Mouse (Mus musculus): ENCODE data around the gene Ss18l1.

DNA sequence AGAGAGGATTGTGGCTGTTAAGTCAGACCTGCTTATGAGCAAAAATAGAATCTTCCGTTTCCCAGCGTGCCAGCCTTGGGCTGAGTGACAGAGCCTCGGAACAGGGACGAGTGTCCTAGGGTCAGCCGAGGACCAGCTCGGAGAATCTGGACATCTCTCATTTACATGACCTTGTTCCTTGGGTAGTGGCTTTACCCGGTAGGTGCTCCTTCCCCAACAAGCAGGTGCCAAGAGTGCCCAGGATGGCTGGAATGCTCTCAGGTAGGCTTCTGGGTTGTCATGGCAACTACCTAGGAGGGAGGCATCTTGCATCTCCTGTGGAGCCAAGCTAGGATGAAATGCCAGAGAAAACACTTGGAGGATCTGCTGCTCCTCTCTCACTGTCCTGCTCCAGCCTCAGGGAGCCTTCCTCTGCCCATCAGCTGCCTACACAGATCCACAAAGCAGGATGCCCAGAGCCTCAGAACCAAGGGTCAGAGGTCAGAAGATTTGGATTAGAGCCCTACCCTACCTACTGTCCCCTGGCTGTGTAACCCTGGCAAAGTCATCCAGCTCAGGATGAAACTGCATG lies 22.1 kb upstream of the Ss18l1 start:
- TF ChIP-seq POLR2AphosphoS2 (IDR thresholded peaks at IDR 0.05; ENCODE audit: low read length) = no peak
- TF ChIP-seq CTCF (IDR thresholded peaks at IDR 0.05 in 2 of 3, conservative IDR thresholded peaks at IDR 0.05 in 1 of 3; ENCODE audit: control insufficient read depth in 1 of 3, insufficient read depth in 1 of 3, low read depth in 2 of 3, low read length in 3 of 3, poor library complexity in 1 of 3, severe bottlenecking in 1 of 3) = no peak
- TF ChIP-seq EP300 (IDR thresholded peaks at IDR 0.05; ENCODE audit: low read depth in 1 of 2, low read length in 2 of 2) = no peak
- no peak for TF ChIP-seq CHD1 (IDR thresholded peaks at IDR 0.05; ENCODE audit: low read depth, low read length)
- TF ChIP-seq BHLHE40 (IDR thresholded peaks at IDR 0.05; ENCODE audit: borderline replicate concordance, low read depth, low read length) = no peak
- no peak for TF ChIP-seq MAX (IDR thresholded peaks at IDR 0.05; ENCODE audit: low read length)

Measured in MEL (cell line).